Mouse (Mus musculus) adrenal gland, postnatal 4 days (tissue): ENCODE measurements around the gene Pdzd3. TPM values are rescaled to one million over a fixed set of nuclear protein-coding genes. Genes with fewer than 3 reads are reported as not detected.

Experiments
- DNase-seq, 2 experiments: peaks; one replicate each; pipeline ENCODE4 v3.0.0; 2021 to 2022; ENCODE audit warnings: low spot score in 2 of 2, mixed read lengths in 2 of 2
- total RNA-seq, 2 experiments: library from RNA; stranded (reverse); gene quantifications; 2 replicates each; pipeline ENCODE4 v1.2.3; 2021

Gene Pdzd3
- total RNA-seq, 2 experiments from 2014 or later = 0.82 to 2.9 TPM

DNA sequence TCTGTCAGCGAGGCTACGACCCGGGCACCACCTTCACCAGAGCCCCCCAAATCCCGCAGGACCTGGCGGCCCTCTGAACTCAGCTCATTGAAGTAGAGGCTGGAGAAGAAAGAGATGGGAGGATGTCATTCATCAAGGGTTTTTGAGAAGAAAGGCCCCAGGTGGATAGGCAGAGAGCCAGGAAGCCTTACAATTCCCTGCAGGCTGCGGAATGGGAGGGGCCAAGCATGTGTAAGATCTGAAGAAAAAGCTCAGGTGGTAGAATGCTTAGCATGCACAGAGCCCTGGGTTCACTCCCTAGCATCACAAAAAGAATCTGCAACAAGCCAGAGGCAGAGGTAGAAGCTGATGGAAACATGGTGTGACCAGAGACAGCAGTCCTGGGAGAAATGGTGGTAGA is 2.2 kb upstream of the Pdzd3 start:
- no peak for DNase-seq

DNA sequence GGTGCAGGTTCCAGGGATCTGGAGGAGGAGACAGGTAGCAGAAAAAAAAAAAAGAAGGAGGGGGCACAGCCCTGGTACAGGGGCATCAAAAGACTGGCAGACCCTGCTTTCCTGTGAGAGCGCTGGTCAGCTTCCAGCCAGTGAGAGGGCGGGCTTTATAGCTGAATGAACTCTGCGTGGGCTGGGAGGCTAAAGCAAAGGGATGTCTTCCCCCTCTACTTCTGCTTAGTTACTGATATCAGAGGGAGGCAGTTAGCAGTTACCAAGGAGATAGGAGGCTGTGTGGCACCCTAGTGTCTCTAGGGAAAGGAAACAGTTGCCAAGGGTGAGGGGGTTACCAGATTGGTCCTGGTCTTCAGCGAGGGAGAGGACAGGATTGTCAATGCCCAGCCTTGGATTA is 826 bp downstream of the Pdzd3 start:
- no peak for DNase-seq

DNA sequence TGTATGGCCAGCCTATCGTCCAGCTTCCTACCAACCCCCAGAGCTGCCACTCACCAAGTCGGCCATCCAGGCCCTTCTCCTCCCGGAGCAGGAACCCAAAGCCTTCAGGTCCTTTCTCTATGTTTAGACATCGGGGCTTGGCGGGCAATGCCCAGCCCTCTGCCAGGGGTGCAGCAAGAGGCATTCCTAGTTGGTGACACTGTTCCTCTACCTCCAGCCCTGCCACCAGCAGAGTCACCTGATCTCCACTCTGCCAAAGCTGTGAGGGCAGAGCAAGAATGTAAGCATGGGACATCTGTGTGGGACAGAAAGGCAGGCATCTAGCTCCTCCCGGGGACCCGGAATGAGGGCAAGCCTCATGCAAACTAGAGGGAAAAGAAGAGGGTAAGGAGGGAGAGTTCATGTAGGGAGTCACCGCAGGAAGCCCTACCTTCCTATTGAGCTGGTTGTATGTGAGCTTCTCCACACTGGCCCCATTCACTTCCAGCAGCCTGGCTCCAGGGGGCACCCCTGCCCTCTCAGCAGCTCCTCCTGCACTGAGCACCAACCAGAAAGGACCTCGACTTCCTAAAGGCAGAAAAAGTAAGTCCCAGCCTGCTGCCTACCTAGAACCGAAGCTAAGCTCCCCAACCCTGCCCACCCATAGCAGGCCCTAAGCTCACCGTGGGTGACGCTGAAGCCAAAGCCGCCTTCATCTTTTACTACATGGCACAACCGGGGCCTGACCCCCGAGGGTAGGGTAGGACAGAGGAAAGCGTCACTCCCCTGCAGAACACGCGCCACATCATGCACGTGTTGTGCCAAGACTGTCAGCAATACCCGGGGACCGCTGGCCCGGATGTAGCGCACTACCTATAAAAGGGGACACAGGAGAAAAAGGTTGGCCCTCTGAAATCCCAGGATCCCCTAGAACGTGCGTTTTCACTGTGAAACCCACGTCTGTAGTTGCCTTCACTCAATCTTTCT is 1.8 kb downstream of the Pdzd3 start:
- DNase-seq = peak in 1 of 2 experiments; percentile 53

DNA sequence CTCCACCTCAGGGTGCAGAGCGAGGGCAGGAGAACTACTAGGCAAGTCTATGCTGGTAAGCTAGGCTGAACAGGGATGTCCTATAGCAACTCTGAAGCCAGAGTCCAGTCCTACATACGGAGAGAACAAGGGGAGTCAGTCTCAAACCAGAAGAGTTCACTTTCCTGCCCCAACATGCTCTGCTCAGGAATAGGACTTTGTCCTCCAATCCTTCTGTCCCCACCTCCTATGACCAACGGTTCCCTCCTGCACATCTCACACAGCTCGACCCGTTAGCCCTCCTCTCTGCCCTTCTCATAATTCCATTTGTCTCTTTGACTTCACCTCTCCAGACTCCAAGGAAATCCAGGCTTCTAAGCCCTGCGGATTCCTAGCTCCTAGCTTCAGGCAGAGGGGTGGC is 3.4 kb downstream of the Pdzd3 start:
- DNase-seq = no peak

DNA sequence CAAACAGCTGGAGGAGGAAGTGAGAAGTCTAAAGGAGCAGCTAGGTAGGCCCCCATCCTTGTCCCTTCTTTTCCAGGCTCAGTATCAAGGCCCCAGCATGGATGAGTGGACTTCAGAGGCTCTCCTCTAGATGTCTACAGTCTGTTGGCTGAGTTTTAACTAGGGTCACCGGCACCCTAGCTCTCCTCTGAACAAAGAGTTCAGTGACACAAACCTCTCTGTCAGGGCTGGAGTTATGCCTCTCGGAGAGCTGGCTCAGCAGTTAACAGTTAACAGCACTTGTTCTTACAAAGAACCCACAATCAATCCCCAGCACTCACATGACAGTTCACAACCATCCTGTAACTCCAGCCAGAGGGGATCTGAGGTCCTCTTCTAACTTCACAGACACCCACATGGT is 7.7 kb downstream of the Pdzd3 start:
- no peak for DNase-seq

DNA sequence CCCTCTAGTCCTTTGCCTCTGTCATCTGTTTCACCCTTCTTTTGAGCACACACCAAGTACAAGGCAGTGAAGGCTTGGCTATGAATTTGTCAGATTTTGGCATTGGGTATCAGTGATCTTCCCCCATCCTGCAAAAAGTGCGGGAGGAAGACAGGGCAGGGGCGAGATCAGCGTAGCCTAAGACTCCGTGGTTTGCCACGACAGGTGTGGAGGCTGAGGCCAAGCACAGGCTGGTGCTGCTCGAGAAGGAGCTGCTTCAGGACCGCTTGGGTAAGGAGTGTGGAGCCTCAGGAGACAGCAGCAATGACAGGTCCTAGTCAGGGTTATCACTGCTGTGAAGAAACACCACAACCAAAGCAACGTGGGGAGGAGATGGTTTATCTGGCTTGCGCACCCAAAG is 9.9 kb downstream of the Pdzd3 start:
- no peak for DNase-seq

DNA sequence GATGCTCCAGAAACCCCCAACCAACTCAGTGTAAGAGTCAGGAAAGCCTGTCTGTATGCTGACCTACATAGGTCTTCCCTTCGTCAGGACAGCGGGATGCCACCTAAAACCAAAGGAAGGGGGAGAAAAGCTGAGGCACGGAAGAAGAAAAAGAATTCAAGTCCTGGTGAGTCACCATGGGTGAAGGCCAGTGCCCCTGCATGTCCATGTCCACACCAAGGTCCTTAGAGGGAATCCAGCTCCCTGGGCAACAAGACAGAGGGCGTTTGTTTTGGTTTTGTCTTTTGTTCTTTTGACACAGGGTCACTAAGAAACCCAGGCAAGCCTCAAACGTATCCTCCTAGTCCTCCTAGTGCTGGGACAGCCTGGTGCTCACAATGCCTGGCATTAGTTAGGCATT is 10.4 kb downstream of the Pdzd3 start:
- no peak for DNase-seq

DNA sequence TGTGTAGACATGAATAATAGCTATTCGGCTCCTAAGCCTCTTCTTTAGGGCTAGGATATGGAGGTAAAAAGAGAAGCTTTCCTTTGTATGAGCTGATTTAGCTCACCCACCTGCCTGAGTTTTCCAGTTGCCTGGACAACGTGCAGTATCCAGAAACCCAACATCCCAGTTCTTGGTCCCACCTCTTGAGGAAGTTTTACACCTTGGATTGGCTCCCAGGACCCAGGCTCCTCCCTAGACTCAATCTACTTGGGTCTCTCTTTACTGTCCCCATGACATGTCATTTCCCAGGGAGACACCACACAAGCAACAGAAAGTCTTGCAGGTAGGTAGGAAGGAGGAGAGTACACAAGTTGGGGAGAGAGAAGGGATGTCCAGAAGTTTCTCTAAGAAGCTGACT is 10.9 kb downstream of the Pdzd3 start, which contains the start of gene Ccdc153:
Gene Ccdc153 (plus strand): TSS at position 278 of the 400 bp plus-strand sequence.
- DNase-seq = no peak

DNA sequence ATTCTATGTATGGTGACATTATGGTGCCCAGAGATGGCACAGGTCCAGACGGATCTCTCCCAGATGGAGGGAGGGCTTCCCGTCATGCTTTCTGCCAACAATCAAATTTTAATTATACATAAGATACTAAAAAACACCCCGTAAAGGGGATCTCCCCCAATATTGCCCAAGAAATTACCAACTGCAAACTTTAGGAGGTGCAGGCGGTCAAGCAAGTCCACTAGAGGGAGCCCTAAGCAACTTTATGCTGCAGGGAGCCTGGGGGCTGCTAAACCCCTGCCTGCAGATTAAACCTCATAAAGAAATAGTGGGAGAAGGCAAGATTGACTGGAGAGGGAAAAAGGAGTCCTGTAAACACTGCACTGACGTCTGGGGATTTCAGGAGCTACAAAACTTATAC is 11.8 kb downstream of the Pdzd3 start:
- no peak for DNase-seq

DNA sequence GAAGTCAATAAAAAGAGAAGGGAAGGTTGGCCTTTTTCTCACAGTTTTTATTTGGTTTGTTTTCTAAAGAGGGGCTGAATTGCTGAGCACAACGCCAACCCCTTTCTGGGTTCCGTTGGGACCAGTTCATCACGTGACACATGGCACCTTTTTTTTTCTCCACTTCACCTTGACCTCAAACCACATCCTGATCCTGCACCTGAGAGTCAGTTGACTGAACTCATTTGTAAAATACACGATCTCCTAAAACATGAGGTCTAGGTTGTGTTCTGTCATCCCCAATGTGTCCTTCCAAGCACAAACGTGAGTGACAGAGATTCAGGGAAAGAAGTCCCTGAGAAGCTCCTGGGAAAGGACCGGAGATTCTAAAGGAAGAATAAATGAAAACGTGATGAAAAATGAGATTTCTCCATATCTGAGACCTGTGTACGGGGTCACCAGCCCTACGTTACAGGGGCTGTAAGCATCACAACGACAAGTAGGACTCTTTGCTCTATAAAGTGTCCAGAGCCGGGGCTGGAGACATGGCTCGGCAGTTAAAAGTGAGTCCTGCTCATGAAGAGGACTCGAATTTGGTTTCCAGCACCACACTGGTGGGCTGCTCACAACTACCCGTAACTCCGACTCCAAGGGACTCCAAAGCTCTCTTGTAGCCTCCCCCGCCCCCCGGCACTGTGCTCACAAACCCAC is 12.6 kb downstream of the Pdzd3 start:
- DNase-seq = no peak

DNA sequence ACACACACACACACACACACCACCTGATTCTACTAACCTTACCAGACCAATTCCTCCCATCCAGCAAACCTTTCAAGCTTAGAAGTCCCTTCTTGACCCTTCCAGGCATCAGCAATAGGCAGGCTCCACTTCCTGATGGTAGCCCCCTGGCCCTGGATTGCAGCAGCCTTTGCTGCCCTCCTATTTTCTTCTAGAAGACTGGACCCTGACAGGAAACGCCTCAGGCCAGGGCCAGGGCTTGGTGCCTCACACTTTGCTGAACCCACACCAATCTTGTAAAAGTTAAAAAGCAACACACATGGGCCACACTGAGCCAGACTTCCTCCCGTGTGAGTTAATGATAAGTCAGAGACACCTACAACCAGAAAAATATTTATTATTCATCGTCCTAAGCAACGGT is 14.1 kb downstream of the Pdzd3 start:
- DNase-seq = no peak

DNA sequence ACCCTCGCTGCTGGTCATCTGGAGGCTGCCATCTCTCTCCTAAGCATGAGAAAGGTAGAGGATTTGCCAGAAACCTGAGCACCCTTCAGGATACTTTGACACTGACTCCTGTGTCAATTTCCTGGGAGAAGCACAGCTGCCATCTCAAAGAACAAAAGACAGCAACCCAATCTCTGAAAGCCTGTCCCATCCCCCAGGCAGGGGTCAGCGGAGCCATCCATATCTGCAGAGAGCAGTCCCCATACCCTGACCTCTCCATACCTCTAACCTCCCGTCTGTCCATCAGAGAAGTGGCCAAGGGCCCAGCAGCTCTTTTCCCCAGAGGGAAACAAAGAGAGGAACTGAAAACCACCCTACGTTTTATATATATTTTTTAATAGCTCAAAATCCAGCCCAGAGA is 14.7 kb downstream of the Pdzd3 start:
- no peak for DNase-seq

DNA sequence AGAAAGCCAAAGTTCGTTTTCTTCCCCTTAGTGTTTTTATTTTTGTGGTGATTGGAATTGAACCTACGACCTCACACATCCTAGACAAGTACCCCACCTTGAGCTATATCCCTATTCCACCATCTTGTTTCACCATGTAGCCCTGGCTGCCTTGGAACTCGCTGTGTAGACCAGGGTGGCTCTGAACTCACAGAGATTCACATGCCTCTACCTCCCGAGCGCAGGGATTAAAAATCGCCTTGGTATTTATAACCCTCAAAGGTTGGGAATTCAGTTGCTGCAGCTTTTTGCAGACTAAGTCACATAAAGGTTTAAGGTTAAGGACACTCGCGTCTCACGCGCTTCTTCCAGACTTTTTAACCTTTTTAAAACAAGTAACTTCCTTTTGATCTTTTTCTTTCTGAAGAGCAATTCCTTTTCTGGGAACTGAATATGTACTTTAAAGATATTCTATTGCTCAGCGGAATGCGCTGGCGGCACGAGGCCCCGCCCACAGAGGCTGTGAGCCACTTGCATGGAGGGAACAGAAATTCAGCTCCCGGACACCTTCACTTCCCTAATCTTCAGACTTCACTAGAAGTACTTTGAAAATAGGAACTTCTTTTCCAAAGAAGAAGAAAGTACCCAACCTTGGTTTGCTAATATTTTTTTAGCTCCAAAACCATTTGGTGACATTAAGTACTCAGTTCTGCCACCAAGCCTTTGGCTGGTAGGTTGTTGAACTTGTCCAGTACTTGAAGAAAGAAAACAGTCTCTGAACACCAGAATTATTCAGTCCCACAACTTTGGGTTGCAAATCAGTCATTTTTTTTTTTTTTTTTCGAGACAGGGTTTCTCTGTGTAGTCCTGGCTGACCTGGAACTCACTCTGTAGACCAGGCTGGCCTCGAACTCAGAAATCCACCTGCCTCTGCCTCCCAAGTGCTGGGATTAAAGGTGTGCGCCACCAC is 16.5 kb downstream of the Pdzd3 start:
- no peak for DNase-seq

DNA sequence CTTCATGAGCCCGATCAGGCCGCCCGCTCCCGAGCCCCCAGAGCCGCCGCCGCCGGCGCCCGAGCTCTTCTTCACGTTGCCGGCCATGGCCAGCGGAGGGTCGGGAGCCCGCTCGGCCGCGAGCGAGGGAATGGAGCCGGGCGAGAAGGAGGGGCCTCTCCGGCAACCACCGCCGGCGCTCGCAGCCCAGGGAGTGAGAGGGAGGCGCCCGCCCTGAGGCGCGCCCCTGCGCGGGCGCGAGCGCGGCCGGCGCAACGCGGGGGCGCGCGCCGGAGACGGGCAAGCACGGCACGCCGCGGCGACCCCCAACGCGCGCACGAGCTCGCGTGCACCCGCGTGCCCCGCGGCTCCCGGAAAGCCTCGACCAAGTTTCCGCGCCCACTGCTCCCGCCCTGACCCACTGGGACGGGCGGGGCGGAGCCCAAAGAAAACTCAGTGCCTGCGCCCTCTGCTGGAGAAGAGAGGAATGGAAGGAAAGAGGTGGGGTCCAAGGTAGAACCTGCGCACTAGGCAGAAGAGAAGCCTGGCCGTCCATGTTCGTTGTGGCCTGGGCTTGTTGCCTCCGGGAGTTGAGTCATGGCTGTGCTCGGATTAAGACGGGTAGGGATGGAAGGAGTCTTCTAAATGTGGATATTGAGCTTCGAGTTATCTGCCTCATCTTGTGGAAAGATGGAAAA is 17.3 kb downstream of the Pdzd3 start, which contains the start of gene Cbl:
Gene Cbl (minus strand): TSS at position 248 of the 677 bp plus-strand sequence.
- DNase-seq = peak; percentile 97 to 99

DNA sequence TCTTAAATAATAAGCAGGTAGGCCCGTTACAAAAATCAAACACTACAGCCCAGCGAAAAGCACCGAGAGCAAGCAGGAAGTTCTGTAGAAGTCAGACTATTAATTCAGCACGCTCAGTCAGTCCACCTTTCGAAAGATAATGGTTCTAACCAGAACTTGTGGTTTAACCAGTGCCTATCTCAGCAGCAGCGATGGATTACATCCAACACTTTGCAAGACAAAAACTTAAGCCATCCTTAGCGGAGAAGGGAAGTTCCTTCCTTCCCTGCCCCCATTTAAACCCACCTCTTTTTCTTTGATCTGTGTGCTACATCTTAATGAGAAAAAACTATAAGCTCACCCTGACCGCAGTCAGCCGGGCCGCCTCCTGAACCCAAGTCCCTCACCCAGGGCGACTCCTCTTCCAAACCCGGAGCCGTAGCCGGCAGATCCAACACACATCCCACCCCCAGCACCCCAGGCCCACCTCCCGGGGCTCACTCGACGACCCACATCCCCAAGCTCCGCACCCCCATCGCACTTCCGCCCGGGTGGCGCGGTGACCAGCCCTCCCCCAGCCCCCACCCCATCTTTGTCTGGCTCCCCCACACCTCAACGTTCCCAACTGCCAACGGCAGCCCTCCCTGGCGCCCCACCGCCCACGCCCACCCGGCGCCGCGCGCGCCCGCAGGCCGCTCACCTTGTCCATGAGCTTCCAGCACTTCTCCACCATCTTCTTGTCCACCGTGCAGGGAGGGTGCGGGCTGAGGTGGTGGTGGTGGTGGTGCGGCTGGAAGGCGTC is 18.1 kb downstream of the Pdzd3 start:
- no peak for DNase-seq

DNA sequence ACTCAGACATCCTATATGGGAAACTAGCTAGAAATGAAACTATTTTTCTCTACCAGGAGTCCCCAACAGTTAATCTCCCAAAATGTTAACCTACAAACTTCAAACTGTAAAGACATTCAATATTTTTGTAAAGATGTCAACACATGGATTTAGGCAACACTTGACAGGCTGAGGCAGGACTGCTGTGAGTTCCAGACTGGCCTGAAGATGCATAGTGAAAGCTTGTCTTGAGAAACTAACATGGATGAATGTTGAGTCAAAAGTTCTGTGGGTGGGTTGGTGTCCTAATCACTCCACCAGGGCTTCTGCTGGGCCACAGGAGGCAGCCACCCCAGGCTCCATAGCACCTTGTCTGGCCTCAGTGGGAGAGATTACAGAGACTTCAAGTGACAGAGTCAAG is 19.7 kb downstream of the Pdzd3 start:
- no peak for DNase-seq

DNA sequence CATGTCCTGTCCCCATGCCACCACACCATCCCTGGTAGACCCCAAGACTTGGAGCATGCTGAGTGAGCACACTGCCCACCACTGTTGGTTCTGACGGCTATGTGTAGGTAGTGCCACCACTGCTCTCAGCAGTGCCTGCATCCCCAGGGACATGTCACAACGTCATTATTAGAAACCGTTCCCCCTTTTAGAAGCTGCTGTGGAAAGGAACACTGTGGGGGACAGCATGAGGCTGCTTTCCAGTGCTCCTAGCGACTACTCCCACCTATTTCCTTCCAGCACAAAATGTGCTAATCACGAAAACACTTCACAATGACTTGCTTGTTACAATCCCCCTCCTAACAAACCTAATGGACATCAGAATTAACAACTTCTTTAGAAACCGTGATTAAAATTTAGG is 25.3 kb downstream of the Pdzd3 start:
- DNase-seq = no peak

DNA sequence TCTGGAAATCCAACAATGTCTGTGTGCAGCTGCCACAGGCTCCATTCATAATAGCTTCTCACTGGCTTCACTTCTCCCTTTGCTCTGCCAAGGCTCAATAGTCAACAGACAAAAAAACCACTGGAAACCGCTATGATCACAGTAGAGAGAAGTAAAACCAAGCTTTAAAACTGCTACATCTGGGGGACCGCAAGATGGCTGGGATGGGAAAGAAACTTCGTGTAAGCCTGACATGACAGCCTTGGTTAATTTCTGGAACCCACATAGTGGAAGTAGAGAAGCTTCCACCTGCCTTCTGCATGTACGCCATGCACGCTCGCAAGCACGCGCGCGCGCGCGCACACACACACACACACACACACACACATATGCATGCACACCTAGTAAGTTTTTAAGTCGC is 37.7 kb downstream of the Pdzd3 start:
- DNase-seq = no peak

DNA sequence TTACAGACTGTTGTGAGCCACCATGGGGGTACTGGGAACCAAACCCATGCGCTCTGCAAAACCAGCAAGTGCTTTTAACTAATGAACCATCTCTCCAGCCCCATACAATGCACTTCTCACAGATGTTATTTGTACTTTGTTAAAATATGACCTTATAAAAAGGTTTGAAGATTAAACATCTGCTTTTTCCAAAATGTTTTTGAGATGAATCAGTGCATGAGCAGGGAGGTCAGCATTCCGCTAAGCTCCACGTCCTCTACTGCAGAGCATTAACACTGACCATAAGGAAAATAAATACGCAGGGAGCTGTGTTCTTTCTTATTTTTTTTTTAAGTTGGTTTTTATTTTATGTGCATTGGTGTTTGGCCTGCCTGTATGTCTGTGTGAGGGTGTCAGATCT is 38.9 kb downstream of the Pdzd3 start:
- DNase-seq = no peak

DNA sequence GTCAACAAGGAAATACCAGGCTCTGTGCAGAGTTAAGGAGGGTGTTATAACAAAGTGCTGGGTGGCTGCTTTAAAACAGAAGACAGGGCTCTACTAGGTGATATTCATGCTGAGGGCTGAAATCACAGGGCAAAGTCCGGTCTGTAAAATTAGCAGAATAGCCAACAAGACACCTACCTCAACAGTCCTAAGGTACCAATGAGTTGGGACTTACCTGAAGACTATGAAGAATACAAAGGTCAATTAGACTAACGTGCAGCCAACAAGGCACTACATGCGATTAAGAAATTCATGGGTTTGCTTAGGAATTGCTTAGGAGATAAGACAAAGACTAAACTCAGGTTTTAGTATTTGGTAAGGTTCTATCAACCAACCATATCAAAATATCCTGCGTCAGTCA is 41.9 kb downstream of the Pdzd3 start:
- no peak for DNase-seq
